Mouse (Mus musculus) mouse embryonic stem cell (cell line): ENCODE data around the gene Gmppa.

Experiments used
- in situ Hi-C, 2 experiments: fragments of 300-500 bp; cut with MboI; formaldehyde crosslinking; loops; 1 replicate in 1 of 2; 3 replicates in 1 of 2; pipeline ENCODE4 v1.14.3; 2019 to 2020; ENCODE audit warnings: low sequenced_read_pairs in 2 of 2, low pct_unique_long_range_greater_than_20kb in 1 of 2, mixed read lengths in 1 of 2; ENCODE audit not compliant: unreplicated experiment in 1 of 2

Gmppa gene

GRCm38 (mm10) chr1:75469287-75469825 lies 33.6 kb downstream of the Gmppa start:
- in situ Hi-C loops = loop anchor here in 1 of 2 experiments (5.0 kb wide), 1 partner anchor 132 kb away; no protein-coding TSS in a partner anchor

- in situ Hi-C loops = loop anchor here (5.0 to 10.0 kb wide), 2 partner anchors 81 to 132 kb away; no protein-coding TSS in a partner anchor
Observed at GRCm38 (mm10) chr1:75476441-75476840, 40.7 kb downstream of the Gmppa start.

GRCm38 (mm10) chr1:75477264-75477965 lies 41.7 kb downstream of the Gmppa start:
- in situ Hi-C loops = loop anchor here (5.0 to 10.0 kb wide), 2 partner anchors 80 to 133 kb away; no protein-coding TSS in a partner anchor

GRCm38 (mm10) chr1:75477966-75478290 lies 42.2 kb downstream of the Gmppa start:
- in situ Hi-C loops = loop anchor here (5.0 to 10.0 kb wide), 2 partner anchors 79 to 133 kb away; no protein-coding TSS in a partner anchor

- in situ Hi-C loops = loop anchor here (5.0 to 10.0 kb wide), 2 partner anchors 79 to 134 kb away; no protein-coding TSS in a partner anchor
Observed at GRCm38 (mm10) chr1:75478497-75478896, 42.8 kb downstream of the Gmppa start.

- in situ Hi-C loops = loop anchor here (5.0 to 10.0 kb wide), 2 partner anchors 78 to 134 kb away; no protein-coding TSS in a partner anchor
Observed at GRCm38 (mm10) chr1:75478916-75479634, 43.3 kb downstream of the Gmppa start, which contains the start of the genes Chpf and Tmem198. Chpf (minus strand) TSS chr1:75479307. Tmem198 (plus strand) TSS chr1:75479532.

- in situ Hi-C loops = loop anchor here (5.0 to 10.0 kb wide), 2 partner anchors 78 to 135 kb away; no protein-coding TSS in a partner anchor
Observed at GRCm38 (mm10) chr1:75479635-75479989, 43.9 kb downstream of the Gmppa start.

GRCm38 (mm10) chr1:75480036-75480435 lies 44.3 kb downstream of the Gmppa start:
- in situ Hi-C loops = no loop called here

GRCm38 (mm10) chr1:75480735-75481134 lies 45.0 kb downstream of the Gmppa start:
- in situ Hi-C loops = no loop called here

GRCm38 (mm10) chr1:75486561-75486960 lies 50.8 kb downstream of the Gmppa start:
- in situ Hi-C loops = no loop called here

- in situ Hi-C loops = no loop called here
Observed at GRCm38 (mm10) chr1:75487040-75487404, 51.3 kb downstream of the Gmppa start.

- in situ Hi-C loops = no loop called here
Observed at GRCm38 (mm10) chr1:75487405-75488161, 51.9 kb downstream of the Gmppa start.

- in situ Hi-C loops = no loop called here
Observed at GRCm38 (mm10) chr1:75490785-75491551, 55.2 kb downstream of the Gmppa start.

GRCm38 (mm10) chr1:75492579-75493170 lies 56.9 kb downstream of the Gmppa start:
- in situ Hi-C loops = no loop called here
